Mouse (Mus musculus): ENCODE data around the gene Tfe3.

- no peak for TF ChIP-seq CTCF (IDR thresholded peaks at IDR 0.05; ENCODE audit: low read depth, low read length)
- no peak for TF ChIP-seq POLR2A (IDR thresholded peaks at IDR 0.05; ENCODE audit: extremely low read depth, insufficient read depth, low read length)
Observed at GRCm38 (mm10) chrX:7775501-7776205, 13.3 kb downstream of the Tfe3 start.
